Mouse (Mus musculus): ENCODE results near the gene Atp6v1a. TPM values are rescaled to one million over a fixed set of nuclear protein-coding genes. Genes with fewer than 3 reads are reported as not detected.

Gene Atp6v1a
- polyA plus RNA-seq, 2 experiments: 32.9 to 64.4 TPM

DNA sequence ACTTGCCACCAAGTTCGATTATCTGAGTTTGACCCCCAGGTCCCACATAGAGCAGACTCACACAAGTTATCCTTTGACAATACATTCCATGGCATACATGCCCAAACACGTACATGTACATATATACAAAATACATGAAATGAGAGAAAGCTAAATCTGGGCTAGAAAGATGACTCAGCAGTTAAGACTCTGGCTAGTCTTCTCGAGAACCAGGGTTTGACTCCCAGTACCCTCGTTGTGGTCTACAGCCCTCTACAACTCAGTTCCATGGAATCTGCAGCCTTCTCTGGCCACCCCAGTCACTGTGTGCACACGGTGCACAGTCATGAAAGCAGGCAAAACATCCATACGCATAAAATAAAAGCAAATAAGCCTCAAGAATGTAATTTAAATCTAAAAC lies 87.1 kb downstream of the Atp6v1a start:
- ATAC-seq (ENCODE audit: low FRiP score, low read depth): no peak
- no peak for DNase-seq (ENCODE audit: low spot score)
- H3K9me3 ChIP-seq (ENCODE audit: control insufficient read depth, low read length): no peaks in the 10 kb centered on the region
- H3K27me3 ChIP-seq (ENCODE audit: control insufficient read depth, insufficient read depth, low read length): no peaks in the 10 kb centered on the region
- H3K27ac ChIP-seq (replicated peaks; ENCODE audit: low read depth, low read length): no peak overlapping the region
- peaks cover 4% of the 10 kb centered on the region; the same call in 1 of the 2 replicates for H3K4me1 ChIP-seq (ENCODE audit: control insufficient read depth, insufficient read depth, low read length)
- no peak overlapping the region for H3K9ac ChIP-seq (ENCODE audit: low read depth, low read length, severe bottlenecking)
- H3K36me3 ChIP-seq (ENCODE audit: control insufficient read depth, insufficient read depth, low read length): no peaks in the 10 kb centered on the region
- H3K4me3 ChIP-seq (replicated peaks; ENCODE audit: low read length): no peak overlapping the region
- WGBS: 64% methylated on average over 6 of the region's 6 CpGs
- TF ChIP-seq POLR2A (IDR thresholded peaks at IDR 0.05; ENCODE audit: borderline replicate concordance, extremely low read depth, insufficient read depth, insufficient read length): no peak
- no peak overlapping the region for H3K4me2 ChIP-seq (replicated peaks; ENCODE audit: low read depth, low read length, severe bottlenecking)

DNA sequence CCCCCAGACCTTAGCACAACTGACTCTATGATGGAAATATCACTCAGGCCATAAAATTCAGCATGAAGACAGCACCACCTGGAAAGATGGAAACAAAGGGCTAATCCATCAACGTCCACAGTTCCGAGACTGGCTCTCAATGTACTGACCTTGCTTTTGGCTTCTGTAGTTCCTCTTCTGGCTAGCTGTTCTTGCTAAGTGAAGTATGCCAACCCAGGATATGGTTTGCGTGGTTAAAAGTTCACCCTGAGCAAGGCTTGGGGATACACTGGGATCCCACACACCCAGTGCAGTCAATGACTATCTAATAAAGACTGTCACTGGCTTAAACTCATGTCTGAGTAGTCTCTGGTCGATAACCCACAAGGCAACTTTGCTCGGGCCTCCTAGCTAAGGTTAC lies 89.4 kb downstream of the Atp6v1a start:
- Histone ChIP-seq H3K9me3 (ENCODE audit: control insufficient read depth, low read length) (no peaks in the 10 kb centered on the region), H3K4me1 (ENCODE audit: control insufficient read depth, insufficient read depth, low read length) (peaks cover 4% of the 10 kb centered on the region; the same call in 1 of the 2 replicates), H3K27ac (replicated peaks; ENCODE audit: low read depth, low read length) (no peak overlapping the region), H3K27me3 (ENCODE audit: control insufficient read depth, insufficient read depth, low read length) (no peaks in the 10 kb centered on the region), H3K4me2 (replicated peaks; ENCODE audit: low read depth, low read length, severe bottlenecking) (no peak overlapping the region), H3K9ac (ENCODE audit: low read depth, low read length, severe bottlenecking) (no peak overlapping the region), H3K4me3 (replicated peaks; ENCODE audit: low read length) (no peak overlapping the region), H3K36me3 (ENCODE audit: control insufficient read depth, insufficient read depth, low read length) (no peaks in the 10 kb centered on the region)
- WGBS: 77% methylated on average over 5 of the region's 5 CpGs
- no peak for TF ChIP-seq POLR2A (IDR thresholded peaks at IDR 0.05; ENCODE audit: borderline replicate concordance, extremely low read depth, insufficient read depth, insufficient read length)
- no peak for ATAC-seq (ENCODE audit: low FRiP score, low read depth)
- no peak for DNase-seq (ENCODE audit: low spot score)

DNA sequence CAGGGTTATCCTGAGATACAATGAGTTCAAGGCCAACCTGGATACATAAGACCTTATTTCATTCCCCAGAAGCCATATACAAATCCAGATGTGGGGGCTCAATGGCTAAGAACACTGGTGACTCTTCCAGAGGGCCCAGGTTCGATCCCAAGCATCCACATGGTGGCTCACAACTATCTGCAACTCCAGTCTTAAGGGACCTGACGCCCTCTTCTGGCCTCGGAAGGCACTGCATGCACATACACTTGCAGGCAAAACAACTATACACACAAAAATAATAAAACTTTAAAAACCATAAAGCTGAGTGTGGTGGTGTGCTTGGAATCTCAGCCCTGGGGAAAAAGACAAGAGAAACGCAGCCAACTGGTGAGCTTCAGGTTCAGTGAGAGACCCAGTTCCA lies 100.4 kb downstream of the Atp6v1a start:
- H3K27ac ChIP-seq (replicated peaks; ENCODE audit: low read depth, low read length): no peak overlapping the region
- 84% methylated on average over 4 of the region's 4 CpGs for WGBS
- H3K9me3 ChIP-seq (ENCODE audit: control insufficient read depth, low read length): no peaks in the 10 kb centered on the region
- TF ChIP-seq POLR2A (IDR thresholded peaks at IDR 0.05; ENCODE audit: borderline replicate concordance, extremely low read depth, insufficient read depth, insufficient read length): no peak
- H3K4me1 ChIP-seq (ENCODE audit: control insufficient read depth, insufficient read depth, low read length): no peaks in the 10 kb centered on the region
- H3K4me3 ChIP-seq (replicated peaks; ENCODE audit: low read length): no peak overlapping the region
- no peaks in the 10 kb centered on the region for H3K27me3 ChIP-seq (ENCODE audit: control insufficient read depth, insufficient read depth, low read length)
- no peak for DNase-seq (ENCODE audit: low spot score)
- no peak overlapping the region for H3K9ac ChIP-seq (ENCODE audit: low read depth, low read length, severe bottlenecking)
- H3K36me3 ChIP-seq (ENCODE audit: control insufficient read depth, insufficient read depth, low read length): no peaks in the 10 kb centered on the region
- H3K4me2 ChIP-seq (replicated peaks; ENCODE audit: low read depth, low read length, severe bottlenecking): no peak overlapping the region
- ATAC-seq (ENCODE audit: low FRiP score, low read depth): no peak

Other genes with a start within 250 kb of the Atp6v1a start
- gene Ccdc191, start 249.9 kb downstream of the Atp6v1a start, polyA plus RNA-seq (2012; rRNA removed): 2.7 and 4.4 TPM in 2 replicates
- gene Ccdc191, start 249.9 kb downstream of the Atp6v1a start, polyA plus RNA-seq (2014; fragmentation: Nextera tagmentation; extraction: Ambion mirVana): 6.2 and 10.7 TPM in 2 replicates
- 57.5 and 59.7 TPM in 2 replicates for gene Qtrt2, start 212.9 kb downstream of the Atp6v1a start, polyA plus RNA-seq (2012; rRNA removed)
- gene Qtrt2, start 212.9 kb downstream of the Atp6v1a start, polyA plus RNA-seq (2014; fragmentation: Nextera tagmentation; extraction: Ambion mirVana): 31.2 and 34.2 TPM in 2 replicates
- gene Zdhhc23, start 159.9 kb downstream of the Atp6v1a start, polyA plus RNA-seq (2012; rRNA removed): 0.81 and 0.97 TPM in 2 replicates
- gene Zdhhc23, start 159.9 kb downstream of the Atp6v1a start, polyA plus RNA-seq (2014; fragmentation: Nextera tagmentation; extraction: Ambion mirVana): 0.62 and 1.3 TPM in 2 replicates
- gene Gramd1c, start 76.4 kb downstream of the Atp6v1a start, polyA plus RNA-seq (2012; rRNA removed): 4.1 and 4.6 TPM in 2 replicates
- 5.5 and 6.7 TPM in 2 replicates for gene Gramd1c, start 76.4 kb downstream of the Atp6v1a start, polyA plus RNA-seq (2014; fragmentation: Nextera tagmentation; extraction: Ambion mirVana)
- gene Naa50, start 125 bp upstream of the Atp6v1a start, polyA plus RNA-seq (2012; rRNA removed): 30.5 and 38.6 TPM in 2 replicates
- 71.2 and 71.7 TPM in 2 replicates for gene Naa50, start 125 bp upstream of the Atp6v1a start, polyA plus RNA-seq (2014; fragmentation: Nextera tagmentation; extraction: Ambion mirVana)
- 9.2 and 10.3 TPM in 2 replicates for gene Usf3, start 33.5 kb upstream of the Atp6v1a start, polyA plus RNA-seq (2012; rRNA removed)
- gene Usf3, start 33.5 kb upstream of the Atp6v1a start, polyA plus RNA-seq (2014; fragmentation: Nextera tagmentation; extraction: Ambion mirVana): 4.7 and 5.1 TPM in 2 replicates
- gene Sidt1, start 193.5 kb upstream of the Atp6v1a start, polyA plus RNA-seq (2012; rRNA removed): 0.79 and 1.1 TPM in 2 replicates
- 0.12 and 0.40 TPM in 2 replicates for gene Sidt1, start 193.5 kb upstream of the Atp6v1a start, polyA plus RNA-seq (2014; fragmentation: Nextera tagmentation; extraction: Ambion mirVana)
- gene Spice1, start 207.4 kb upstream of the Atp6v1a start, polyA plus RNA-seq (2012; rRNA removed): 30.0 and 34.4 TPM in 2 replicates
- 25.6 and 28.9 TPM in 2 replicates for gene Spice1, start 207.4 kb upstream of the Atp6v1a start, polyA plus RNA-seq (2014; fragmentation: Nextera tagmentation; extraction: Ambion mirVana)

Data from limb, embryonic 14.5 days (tissue).